In the genomic region with DNA sequence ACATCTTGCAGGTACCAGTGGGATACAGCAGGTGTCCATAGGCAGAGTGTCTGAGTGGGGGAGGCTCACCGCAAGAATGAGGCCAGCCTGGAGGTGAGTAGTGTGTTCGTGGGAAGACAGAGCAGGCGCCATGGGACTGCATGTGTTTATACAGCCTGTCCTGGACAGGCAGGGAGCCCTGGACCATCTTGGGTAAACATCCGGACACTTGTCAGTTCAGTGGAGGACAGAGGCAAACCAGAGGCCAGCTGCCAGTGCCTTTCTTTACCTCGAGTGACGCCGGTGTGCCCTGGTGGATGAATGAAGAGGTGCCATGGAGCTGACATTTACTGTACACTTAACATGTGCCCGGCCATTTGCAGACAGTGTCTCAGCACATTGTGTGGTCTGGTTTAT, we compare ENCODE assay signal across 17 mouse cellular contexts. TPM values are rescaled to one million over a fixed set of nuclear protein-coding genes. Genes with fewer than 3 reads are reported as not detected.
DNase-seq lines count a peak whose midpoint lies in the region; ATAC-seq and TF ChIP-seq lines count a peak whose summit lies in the region.
"Had no signal": no experiment of that assay in that cellular context is flagged by ENCODE, and none has a peak within 500 bp of the region (broad histone marks: within the 10 kb centered on the region; RNA-seq: fewer than 3 reads in every experiment).

No protein-coding gene starts in this region.

- 68% methylated on average over 8 of the region's 8 CpGs for WGBS in liver, embryonic 11.5 days

- H3ac ChIP-seq in C2C12 (ENCODE audit: control insufficient read depth, insufficient read length, low read depth): no peak overlapping the region

- TF ChIP-seq CTCF in gastrocnemius, adult 2 months (IDR thresholded peaks at IDR 0.05): no peak
- no peak for TF ChIP-seq CTCF in C2C12 (IDR thresholded peaks at IDR 0.05; ENCODE audit: control insufficient read depth, insufficient read depth, insufficient read length)

- no peak overlapping the region for H3K9ac ChIP-seq in liver, embryonic 11.5 days (ENCODE audit: low read depth, low read length)
- H3K9ac ChIP-seq: embryonic facial prominence, embryonic 12.5 days; limb, embryonic 12.5 days had no signal

- DNase-seq in gastrocnemius, adult 2 months: no peak
- no peak for DNase-seq in gastrocnemius, adult 8-10 months (ENCODE audit: low spot score in 2 of 2)
- no peak for DNase-seq in liver, embryonic 11.5 days (ENCODE audit: low spot score)
- peak; percentile 85 for DNase-seq in lung, postnatal 10 days
- DNase-seq in layer of hippocampus, postnatal 14 days (ENCODE audit: low spot score in 2 of 2): no peak
- DNase-seq in T-cell, adult 2 months (ENCODE audit: low spot score): no peak
- no peak for DNase-seq in cerebellum, adult 18-20 months
- DNase-seq: adrenal gland, postnatal 14 days; cerebellum, postnatal 14 days; gastrocnemius, postnatal 10 days; kidney, postnatal 4 days; right cerebral cortex, adult 18-20 months; thymus, adult 2 months had no signal

- peaks cover 18% of the 10 kb centered on the region for H3K79me2 ChIP-seq in C2C12 (ENCODE audit: control insufficient read depth, insufficient read depth)

- peaks cover 4% of the 10 kb centered on the region for H3K79me3 ChIP-seq in C2C12 (ENCODE audit: low read depth)

- 0 out of 2 replicates have a peak overlapping the region, but pooled peaks have one; percentile 6 for H3K4me2 ChIP-seq in liver, embryonic 11.5 days
- H3K4me2 ChIP-seq: embryonic facial prominence, embryonic 12.5 days; limb, embryonic 12.5 days had no signal

- no peak overlapping the region for H3K4me3 ChIP-seq in gastrocnemius, adult 2 months
- H3K4me3 ChIP-seq in C2C12 (ENCODE audit: insufficient read depth, poor library complexity, severe bottlenecking): no peak overlapping the region
- no peak overlapping the region for H3K4me3 ChIP-seq in liver, embryonic 11.5 days (ENCODE audit: low read depth, low read length)
- H3K4me3 ChIP-seq: embryonic facial prominence, embryonic 12.5 days; limb, embryonic 12.5 days; megakaryocyte, embryonic 14.5 days had no signal

- 0 out of 2 replicates have a peak overlapping the region, but pooled peaks have one; percentile 20 for H3K27ac ChIP-seq in gastrocnemius, adult 2 months
- H3K27ac ChIP-seq in liver, embryonic 11.5 days (ENCODE audit: low read depth, low read length): peak overlapping the region; percentile 28; the same call in 1 of the 2 replicates
- H3K27ac ChIP-seq: embryonic facial prominence, embryonic 12.5 days; limb, embryonic 12.5 days had no signal

- intact Hi-C loops in gastrocnemius, adult 2 months (cut with DNase I): no loop called here

- no peaks in the 10 kb centered on the region for H3K36me3 ChIP-seq in C2C12 (ENCODE audit: control insufficient read depth, insufficient read depth)
- no peaks in the 10 kb centered on the region for H3K36me3 ChIP-seq in liver, embryonic 11.5 days (ENCODE audit: control insufficient read depth, insufficient read depth, low read length)
- H3K36me3 ChIP-seq: embryonic facial prominence, embryonic 12.5 days had no signal

- peaks cover 22% of the 10 kb centered on the region for H3K4me1 ChIP-seq in liver, embryonic 11.5 days (replicated peaks; ENCODE audit: control insufficient read depth, insufficient read depth, low read length)

- no peaks in the 10 kb centered on the region for H3K9me3 ChIP-seq in liver, embryonic 11.5 days (ENCODE audit: control insufficient read depth, low read length)
- H3K9me3 ChIP-seq: embryonic facial prominence, embryonic 12.5 days; limb, embryonic 12.5 days had no signal

- ATAC-seq in liver, embryonic 11.5 days (replicated peaks; ENCODE audit: low FRiP score): no peak

- no peaks in the 10 kb centered on the region for H3K27me3 ChIP-seq in C2C12 (ENCODE audit: control insufficient read depth, insufficient read depth, insufficient read length)
- no peaks in the 10 kb centered on the region for H3K27me3 ChIP-seq in liver, embryonic 11.5 days (replicated peaks; ENCODE audit: control insufficient read depth, insufficient read depth, low read length)
- H3K27me3 ChIP-seq: embryonic facial prominence, embryonic 12.5 days; limb, embryonic 12.5 days had no signal

TF ChIP-seq in C2C12, 6 proteins besides CTCF, POLR2A, EP300 and RAD21:
- peak; percentile 66 for TF ChIP-seq MYOD1 (IDR thresholded peaks at IDR 0.05; ENCODE audit: control insufficient read depth, insufficient read length, low read depth)
- no peak for TF ChIP-seq FOSL1 (IDR thresholded peaks at IDR 0.05; ENCODE audit: insufficient read depth, low read length, poor library complexity, severe bottlenecking)

RNA-seq across cellular contexts. Expression of a gene that starts 26.0 kb away (rescaled TPM):
- 100 to 1,000 TPM in 1 of 2 experiments, 10 to 100 TPM in 1; 61.6 to 103 TPM for total RNA-seq in gastrocnemius, adult 2 months (2021)
- total RNA-seq in gastrocnemius, adult 8-10 months (2022): 10 to 100 TPM; 48.8 to 97.1 (median 69.4) TPM
- polyA plus RNA-seq in C2C12 (2012; fragmentation: generic; extraction: Trizol): 198 TPM
- polyA plus RNA-seq in liver, embryonic 11.5 days (2014; fragmentation: Nextera tagmentation; extraction: Ambion mirVana): 51.9 and 61.4 TPM in 2 replicates
- total RNA-seq in layer of hippocampus, postnatal 14 days (2021): 10 to 100 TPM; 49.3 to 57.2 TPM
